8 mouse cellular contexts compared by ENCODE assay signal in genomic region chr5:88791256-88792245, GRCm38 (mm10). TPM values are rescaled to one million over a fixed set of nuclear protein-coding genes. Genes with fewer than 3 reads are reported as not detected.
A peak's percentile ranks its signal among the peaks of the same experiment; 100 is the strongest.
DNase-seq lines count a peak whose midpoint lies in the region; ATAC-seq and TF ChIP-seq lines count a peak whose summit lies in the region.

No protein-coding gene starts in this region.

- no peak overlapping the region for H3K27ac ChIP-seq in forebrain, embryonic 15.5 days (replicated peaks)
- no peak overlapping the region for H3K27ac ChIP-seq in neural tube, embryonic 14.5 days (ENCODE audit: low read depth, low read length)

- H3K4me3 ChIP-seq in E14TG2a.4 (replicated peaks; ENCODE audit: low read length): no peak overlapping the region
- no peak overlapping the region for H3K4me3 ChIP-seq in forebrain, embryonic 15.5 days
- no peak overlapping the region for H3K4me3 ChIP-seq in neural tube, embryonic 14.5 days (ENCODE audit: low read depth, low read length)

- peak; percentile 76 for TF ChIP-seq CTCF in E14TG2a.4 (conservative IDR thresholded peaks at IDR 0.05; ENCODE audit: low read length)

- no peak overlapping the region for H3K9ac ChIP-seq in forebrain, embryonic 15.5 days (replicated peaks)
- H3K9ac ChIP-seq in neural tube, embryonic 14.5 days (replicated peaks; ENCODE audit: low read depth, low read length): no peak overlapping the region

- no peaks in the 10 kb centered on the region for H3K9me3 ChIP-seq in E14TG2a.4 (ENCODE audit: low read length)
- no peaks in the 10 kb centered on the region for H3K9me3 ChIP-seq in forebrain, embryonic 15.5 days
- no peaks in the 10 kb centered on the region for H3K9me3 ChIP-seq in neural tube, embryonic 14.5 days (ENCODE audit: control insufficient read depth, low read length)

- H3K4me1 ChIP-seq in E14TG2a.4 (replicated peaks; ENCODE audit: low read depth, low read length): no peaks in the 10 kb centered on the region
- peaks cover 7% of the 10 kb centered on the region; the same call in 1 of the 2 replicates for H3K4me1 ChIP-seq in forebrain, embryonic 15.5 days
- no peaks in the 10 kb centered on the region for H3K4me1 ChIP-seq in neural tube, embryonic 14.5 days (ENCODE audit: control insufficient read depth, insufficient read depth, low read length)

- peak; percentile 63 for ATAC-seq in forebrain, embryonic 15.5 days (replicated peaks)
- ATAC-seq in neural tube, embryonic 14.5 days (ENCODE audit: low read depth): peak; percentile 58

- H3K27me3 ChIP-seq in E14TG2a.4 (ENCODE audit: insufficient read depth, low read length): no peaks in the 10 kb centered on the region; the same call in 1 of the 2 replicates
- no peaks in the 10 kb centered on the region for H3K27me3 ChIP-seq in forebrain, embryonic 15.5 days
- no peaks in the 10 kb centered on the region for H3K27me3 ChIP-seq in neural tube, embryonic 14.5 days (ENCODE audit: control insufficient read depth, insufficient read depth, low read length)

- no peaks in the 10 kb centered on the region for H3K36me3 ChIP-seq in E14TG2a.4 (ENCODE audit: insufficient read depth, low read length)
- H3K36me3 ChIP-seq in forebrain, embryonic 15.5 days: no peaks in the 10 kb centered on the region
- H3K36me3 ChIP-seq in neural tube, embryonic 14.5 days (ENCODE audit: control insufficient read depth, insufficient read depth, low read length): no peaks in the 10 kb centered on the region

- WGBS in forebrain, embryonic 15.5 days: 37% methylated on average over 10 of the region's 10 CpGs
- 42% methylated on average over 10 of the region's 10 CpGs for WGBS in neural tube, embryonic 14.5 days

- DNase-seq in 416B (ENCODE audit: low read depth): peak; percentile 71
- DNase-seq in cerebellum, adult 11 months: peak; percentile 53
- peak; percentile 42 for DNase-seq in kidney, adult 18-20 months
- peak; percentile 24 to 45 for DNase-seq in lung, adult 18-20 months
- peak; percentile 47 for DNase-seq in yolk sac, embryonic 10.5 days (ENCODE audit: low spot score)

- no peak overlapping the region for H3K4me2 ChIP-seq in forebrain, embryonic 15.5 days (replicated peaks)
- H3K4me2 ChIP-seq in neural tube, embryonic 14.5 days (ENCODE audit: low read depth, low read length): no peak overlapping the region

RNA-seq across cellular contexts. Expression of gene Dck, which starts 26.8 kb away (rescaled TPM):
- 88.4 and 89.8 TPM in 2 replicates for polyA plus RNA-seq in forebrain, embryonic 15.5 days (2015; fragmentation: Nextera tagmentation; extraction: Ambion mirVana)
- polyA plus RNA-seq in neural tube, embryonic 14.5 days (2014; fragmentation: Nextera tagmentation; extraction: Ambion mirVana): 44.0 and 53.6 TPM in 2 replicates
